Mouse (Mus musculus) C2C12 (cell line): ENCODE results near the gene Espn. TPM values are rescaled to one million over a fixed set of nuclear protein-coding genes. Genes with fewer than 3 reads are reported as not detected.

Experiments used
- H3K27me3 ChIP-seq: one replicate; pipeline ENCODE4 v1.6.1; 2011; ENCODE audit not compliant: control insufficient read depth, insufficient read depth, insufficient read length
- H3K36me3 ChIP-seq: one replicate; pipeline ENCODE4 v1.6.1; 2011; ENCODE audit not compliant: control insufficient read depth, insufficient read depth
- H3K4me3 ChIP-seq: one replicate; pipeline ENCODE4 v1.5.1; 2011; ENCODE audit warnings: mild to moderate bottlenecking, control low read depth; ENCODE audit not compliant: poor library complexity, insufficient read depth, severe bottlenecking
- H3K79me2 ChIP-seq: one replicate; pipeline ENCODE4 v1.6.1; 2011; ENCODE audit not compliant: control insufficient read depth, insufficient read depth
- H3K79me3 ChIP-seq: one replicate; pipeline ENCODE4 v1.6.1; 2011; ENCODE audit warnings: low read depth, control low read depth
- H3ac ChIP-seq: one replicate; pipeline ENCODE3; 2011; ENCODE audit warnings: low read depth; ENCODE audit not compliant: control insufficient read depth, insufficient read length
- CEBPB ChIP-seq: IDR thresholded peaks from one replicate; pipeline ENCODE4 v1.6.1; 2011; ENCODE audit warnings: low read depth, mild to moderate bottlenecking, control low read depth, moderate library complexity
- CTCF ChIP-seq: IDR thresholded peaks from one replicate; pipeline ENCODE4 v1.5.1; 2011; ENCODE audit not compliant: control insufficient read depth, insufficient read depth, insufficient read length
- FOSL1 ChIP-seq: IDR thresholded peaks from one replicate; pipeline ENCODE4 v1.8.0; 2011; ENCODE audit warnings: mild to moderate bottlenecking, low read length; ENCODE audit not compliant: poor library complexity, insufficient read depth, severe bottlenecking
- MAX ChIP-seq: IDR thresholded peaks from one replicate; pipeline ENCODE4 v1.6.1; 2011; ENCODE audit warnings: mild to moderate bottlenecking, control low read depth
- MYOD1 ChIP-seq: IDR thresholded peaks from one replicate; pipeline ENCODE4 v1.6.1; 2011; ENCODE audit warnings: low read depth; ENCODE audit not compliant: control insufficient read depth, insufficient read length
- MYOG ChIP-seq: IDR thresholded peaks from one replicate; pipeline ENCODE4 v1.6.1; 2011; ENCODE audit not compliant: control insufficient read depth, insufficient read length; ENCODE audit errors: extremely low read depth
- USF1 ChIP-seq: IDR thresholded peaks from one replicate; pipeline ENCODE4 v1.6.1; 2011; ENCODE audit warnings: low read depth, mild to moderate bottlenecking, control low read depth, moderate library complexity
- polyA plus RNA-seq: library from polyadenylated mRNA; unstranded; fragments of >200 nt; fragmentation: generic; extraction: Trizol; gene quantifications from one replicate; pipeline ENCODE4 v1.2.1, GENCODE M21; 2012; ENCODE audit warnings: missing spikeins

Espn gene
- polyA plus RNA-seq, 1 experiment: 0.97 TPM

DNA sequence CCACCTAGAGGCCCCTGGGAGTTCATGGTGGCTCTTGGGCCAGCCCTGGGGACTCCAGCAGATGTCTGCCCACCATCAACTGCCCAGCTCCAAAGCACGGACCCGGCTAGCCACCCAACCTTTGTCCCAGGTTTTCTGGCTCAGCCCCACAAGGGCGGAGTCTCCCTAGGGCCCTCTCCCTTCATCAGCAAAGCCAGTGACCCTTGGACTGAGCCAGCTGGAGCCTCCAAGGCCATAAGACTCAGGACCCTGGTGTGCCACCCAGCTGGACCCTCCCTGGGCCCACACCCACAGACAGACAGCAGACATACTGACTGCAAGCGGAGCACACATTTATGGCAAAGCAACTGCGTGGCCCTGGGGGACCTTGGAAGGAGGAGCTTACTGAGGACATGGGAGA is 23.4 kb downstream of the Espn start:
- no peaks in the 10 kb centered on the region for H3K36me3 ChIP-seq
- no peaks in the 10 kb centered on the region for H3K79me2 ChIP-seq
- peaks cover 55% of the 10 kb centered on the region for H3K27me3 ChIP-seq
- no peaks in the 10 kb centered on the region for H3K79me3 ChIP-seq
- TF ChIP-seq USF1 (no peak), MYOD1 (no peak), CTCF (no peak), FOSL1 (no peak), CEBPB (no peak), MYOG (no peak), MAX (no peak)
- no peak overlapping the region for H3ac ChIP-seq
- H3K4me3 ChIP-seq: no peak overlapping the region

DNA sequence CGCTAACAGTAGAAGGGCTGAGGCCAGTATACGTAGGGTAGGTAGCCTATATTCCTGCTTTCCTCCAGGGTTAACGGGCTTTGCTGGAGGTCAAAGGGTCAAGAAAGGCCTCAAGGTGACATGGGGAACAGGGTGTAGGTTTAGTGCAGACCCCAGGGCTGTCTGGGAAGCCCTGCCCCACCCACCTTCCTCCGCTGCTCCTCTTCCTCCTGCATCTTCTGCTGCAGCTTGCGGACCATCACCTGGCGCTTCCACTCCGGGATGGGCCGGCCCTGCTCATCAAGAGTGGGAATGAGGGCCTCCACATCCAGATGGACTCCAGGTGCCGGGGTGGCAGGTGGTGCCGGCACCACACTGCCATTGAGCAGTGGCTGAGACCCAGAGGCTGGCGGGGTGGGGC is 24.3 kb downstream of the Espn start:
- no peak overlapping the region for H3ac ChIP-seq
- peaks cover 54% of the 10 kb centered on the region for H3K27me3 ChIP-seq
- no peaks in the 10 kb centered on the region for H3K79me3 ChIP-seq
- H3K79me2 ChIP-seq: no peaks in the 10 kb centered on the region
- TF ChIP-seq MYOG: no peak
- TF ChIP-seq MAX: no peak
- no peak for TF ChIP-seq USF1
- TF ChIP-seq MYOD1: no peak
- TF ChIP-seq CEBPB: no peak
- no peak for TF ChIP-seq FOSL1
- TF ChIP-seq CTCF: no peak
- no peaks in the 10 kb centered on the region for H3K36me3 ChIP-seq
- H3K4me3 ChIP-seq: no peak overlapping the region

DNA sequence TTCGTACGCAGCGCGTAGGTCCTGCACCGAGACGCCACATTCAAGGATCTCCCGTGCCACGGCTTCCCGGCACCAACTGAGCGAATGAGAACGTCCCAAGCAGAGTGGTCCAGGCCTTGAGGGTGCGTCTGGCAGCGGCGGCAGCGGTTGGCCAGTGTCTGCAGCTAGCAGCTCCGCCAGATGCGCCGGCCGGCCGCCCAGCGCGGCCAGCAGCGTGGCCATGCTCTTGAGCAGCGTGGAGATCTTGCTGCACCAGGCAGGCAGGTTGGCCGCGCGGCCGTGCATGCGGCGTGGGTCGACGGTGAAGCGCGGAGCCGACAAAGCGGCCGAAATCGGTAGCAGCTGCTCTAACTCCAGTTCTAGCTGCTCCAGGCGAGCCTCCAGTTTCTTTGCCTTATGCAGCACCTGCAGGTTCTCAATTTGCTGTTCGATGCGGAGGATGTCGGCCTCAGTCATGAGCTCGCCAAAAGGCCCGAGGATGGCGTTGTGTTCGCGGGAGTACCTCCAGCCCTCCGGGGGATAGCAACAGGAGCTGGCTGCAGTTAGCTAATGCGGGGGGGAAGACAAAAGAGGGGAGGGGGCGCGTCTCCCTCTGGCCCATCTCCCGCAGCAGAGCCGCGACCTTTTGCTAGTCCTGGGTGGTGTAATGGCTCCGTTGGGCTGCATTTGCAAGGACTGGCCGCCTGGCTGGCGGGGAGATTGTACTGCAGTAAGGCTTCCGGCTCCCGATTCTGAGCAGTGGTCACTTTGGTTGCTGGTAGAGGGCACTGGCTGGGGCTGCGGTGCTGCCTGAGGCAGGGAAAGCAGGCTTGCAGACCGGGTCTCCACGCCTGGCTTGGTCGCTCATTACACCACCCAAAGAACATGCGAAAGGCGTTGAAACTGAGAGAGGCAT is 25.9 kb downstream of the Espn start:
- H3K79me3 ChIP-seq: no peaks in the 10 kb centered on the region
- H3ac ChIP-seq: no peak overlapping the region
- peaks cover 41% of the 10 kb centered on the region for H3K27me3 ChIP-seq
- no peaks in the 10 kb centered on the region for H3K36me3 ChIP-seq
- H3K4me3 ChIP-seq: no peak overlapping the region
- H3K79me2 ChIP-seq: no peaks in the 10 kb centered on the region
- TF ChIP-seq CEBPB (no peak), MYOD1 (no peak), FOSL1 (no peak), MYOG (no peak), USF1 (no peak), CTCF (no peak), MAX (no peak)

DNA sequence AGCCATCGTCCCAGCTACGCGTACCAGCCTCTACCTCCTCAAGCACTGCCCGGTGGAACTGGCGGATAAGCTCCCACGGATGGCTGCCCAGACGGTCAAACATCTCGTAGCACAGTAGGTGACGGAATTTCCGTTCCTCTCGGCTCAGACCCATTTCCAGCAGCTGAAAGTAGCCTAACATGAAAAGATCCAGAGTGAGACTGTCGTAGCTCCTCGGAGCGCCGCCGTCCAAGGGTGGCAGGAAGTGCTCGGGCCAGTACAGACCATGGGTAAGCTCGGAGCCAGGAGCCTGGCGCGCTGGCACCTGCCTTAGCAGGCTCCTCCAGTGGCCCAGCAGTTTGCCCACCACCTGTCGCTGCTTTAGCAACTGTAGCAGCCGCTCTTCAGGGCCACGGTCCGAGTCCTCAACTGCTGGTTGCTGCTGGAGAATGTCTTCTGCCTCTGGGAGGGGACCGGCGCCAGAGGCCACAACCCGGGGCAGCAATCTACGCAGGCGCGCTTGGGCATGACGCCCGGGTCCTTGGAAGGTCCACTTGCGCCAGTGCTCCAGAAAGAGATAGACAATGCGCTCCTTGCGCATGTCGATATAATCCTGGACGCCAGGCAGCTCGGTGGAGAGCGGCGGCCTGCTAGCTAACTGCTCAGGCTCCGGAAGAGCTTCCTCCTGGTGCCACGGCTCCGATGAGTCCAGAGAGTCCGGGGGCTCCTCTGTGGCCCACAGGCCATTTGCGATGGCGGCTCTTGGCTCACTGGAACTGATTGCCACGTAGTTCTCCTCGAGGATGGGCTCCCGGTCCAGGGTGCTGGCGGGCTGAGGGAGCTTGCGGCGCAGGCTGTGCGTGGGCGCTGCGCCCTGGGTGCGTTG is 26.8 kb downstream of the Espn start:
- TF ChIP-seq MYOG: no peak
- no peak for TF ChIP-seq CTCF
- TF ChIP-seq FOSL1: no peak
- no peak for TF ChIP-seq CEBPB
- TF ChIP-seq MAX: no peak
- TF ChIP-seq MYOD1: no peak
- no peak for TF ChIP-seq USF1
- H3K27me3 ChIP-seq: peaks cover 41% of the 10 kb centered on the region
- H3K79me2 ChIP-seq: no peaks in the 10 kb centered on the region
- H3K36me3 ChIP-seq: no peaks in the 10 kb centered on the region
- H3K79me3 ChIP-seq: no peaks in the 10 kb centered on the region
- H3ac ChIP-seq: no peak overlapping the region
- H3K4me3 ChIP-seq: no peak overlapping the region

DNA sequence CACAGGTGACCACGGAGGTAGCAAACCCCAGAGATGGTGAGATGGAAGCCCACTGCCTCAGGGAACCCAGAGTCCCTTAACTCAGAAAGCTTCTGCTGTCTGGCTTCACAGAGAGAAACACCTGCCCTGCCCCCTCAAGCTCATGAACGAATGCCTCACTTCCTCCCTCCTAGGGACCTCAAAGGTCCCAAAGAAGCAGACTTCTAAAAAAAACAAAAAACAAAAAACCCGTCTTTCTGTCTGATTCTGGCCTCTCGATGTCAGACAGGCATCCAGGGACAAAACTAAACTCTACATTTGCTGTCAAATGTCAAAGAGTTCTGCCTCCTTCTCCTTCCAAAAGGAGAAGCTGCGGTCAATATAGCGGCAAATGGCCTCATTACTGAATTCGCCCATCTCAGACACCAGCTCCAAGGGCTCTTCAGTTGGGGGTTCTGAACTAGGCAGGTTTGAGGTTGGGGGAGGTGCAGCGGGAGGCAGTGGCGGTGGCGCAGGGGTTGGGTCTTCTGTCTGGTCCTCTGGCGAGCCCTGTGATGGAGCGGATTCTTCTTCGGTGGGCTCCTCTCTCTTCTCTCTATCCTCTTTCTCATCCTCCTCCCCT is 27.7 kb downstream of the Espn start:
- Histone ChIP-seq H3K27me3 (peaks cover 41% of the 10 kb centered on the region), H3ac (no peak overlapping the region), H3K79me2 (no peaks in the 10 kb centered on the region), H3K36me3 (no peaks in the 10 kb centered on the region), H3K79me3 (no peaks in the 10 kb centered on the region), H3K4me3 (no peak overlapping the region)
- no peak for TF ChIP-seq MYOG
- TF ChIP-seq CTCF: no peak
- no peak for TF ChIP-seq MYOD1

DNA sequence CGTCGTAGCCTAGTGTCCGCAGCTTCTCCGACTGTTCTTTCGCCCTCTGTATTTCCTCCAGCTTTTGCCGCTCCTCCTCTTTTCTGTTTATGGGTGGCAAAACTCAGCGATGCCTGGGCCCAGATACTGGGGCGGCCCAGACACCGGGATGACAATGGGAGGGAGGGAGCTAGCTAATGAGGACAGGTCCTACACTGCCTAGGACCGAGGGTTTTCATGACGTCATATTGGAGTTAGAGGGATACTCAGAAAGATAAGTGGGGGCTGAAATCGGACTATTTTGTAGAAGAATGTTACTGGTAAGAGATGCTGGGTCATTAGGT is 31.0 kb downstream of the Espn start:
- no peak overlapping the region for H3K4me3 ChIP-seq
- peaks cover 20% of the 10 kb centered on the region for H3K27me3 ChIP-seq
- H3K79me2 ChIP-seq: no peaks in the 10 kb centered on the region
- no peak overlapping the region for H3ac ChIP-seq
- no peak for TF ChIP-seq FOSL1
- no peak for TF ChIP-seq MAX
- no peak for TF ChIP-seq USF1
- no peaks in the 10 kb centered on the region for H3K79me3 ChIP-seq
- H3K36me3 ChIP-seq: no peaks in the 10 kb centered on the region
